Mouse (Mus musculus) liver, embryonic 14.5 days (tissue): ENCODE measurements around the gene Oxgr1.

ENCODE experiments used
- CTCF ChIP-seq: IDR thresholded peaks from 2 replicates; pipeline ENCODE4 v1.5.1; 2016; ENCODE audit warnings: antibody characterized with exemption, low read depth, control low read depth
- EP300 ChIP-seq: IDR thresholded peaks from 2 replicates; pipeline ENCODE4 v1.6.1; 2016; ENCODE audit warnings: antibody characterized with exemption, low read depth

GRCm38 (mm10) chr14:120042187-120042820, at the start of gene Oxgr1:
- TF ChIP-seq CTCF (no peak), EP300 (no peak)
